Mouse (Mus musculus) forebrain, embryonic 15.5 days (tissue): ENCODE measurements around the gene Rin2. TPM values are rescaled to one million over a fixed set of nuclear protein-coding genes. Genes with fewer than 3 reads are reported as not detected.
A peak's percentile ranks its signal among the peaks of the same experiment; 100 is the strongest.

Source experiments
- ATAC-seq: fragments of 200-750 bp; cut with Nextera tagmentation; replicated peaks from 2 replicates; pipeline ENCODE4 v1.8.0; 2017; ENCODE audit warnings: mild to moderate bottlenecking, moderate TSS enrichment, moderate library complexity
- H3K27ac ChIP-seq: fragments of 300-500 bp; sonication (generic); replicated peaks from 2 replicates; pipeline ENCODE4 v1.5.1; 2015; ENCODE audit warnings: mild to moderate bottlenecking, inconsistent platforms
- H3K27me3 ChIP-seq: fragments of 300-500 bp; sonication (generic); 2 replicates; pipeline ENCODE4 v1.6.1; 2015; ENCODE audit warnings: inconsistent platforms
- H3K36me3 ChIP-seq: fragments of 300-500 bp; sonication (generic); 2 replicates; pipeline ENCODE4 v1.6.1; 2015; ENCODE audit warnings: mild to moderate bottlenecking, inconsistent platforms
- H3K4me1 ChIP-seq: fragments of 300-500 bp; sonication (generic); 2 replicates; pipeline ENCODE4 v1.6.1; 2015; ENCODE audit warnings: inconsistent platforms
- H3K4me2 ChIP-seq: fragments of 300-500 bp; sonication (generic); replicated peaks from 2 replicates; pipeline ENCODE4 v1.6.1; 2015; ENCODE audit warnings: mild to moderate bottlenecking, inconsistent platforms
- H3K4me3 ChIP-seq: fragments of 300-500 bp; sonication (generic); 2 replicates; pipeline ENCODE4 v1.5.1; 2015; ENCODE audit warnings: mild to moderate bottlenecking, inconsistent platforms
- H3K9ac ChIP-seq: fragments of 300-500 bp; sonication (generic); replicated peaks from 2 replicates; pipeline ENCODE4 v1.6.1; 2015; ENCODE audit warnings: mild to moderate bottlenecking, inconsistent platforms
- H3K9me3 ChIP-seq: fragments of 300-500 bp; sonication (generic); 2 replicates; pipeline ENCODE4 v1.6.1; 2016; ENCODE audit warnings: inconsistent platforms
- WGBS: fragments of 180-500 bp; shearing (Covaris S2); methylation state at CpG from one replicate; pipeline ENCODE4 v1.1.7; 2015; ENCODE audit warnings: mixed read lengths; 5-methylcytosine and 5-hydroxymethylcytosine counted together
- polyA plus RNA-seq: library from polyadenylated mRNA; unstranded; fragments of >200 nt; fragmentation: Nextera tagmentation; extraction: Ambion mirVana; gene quantifications from 2 replicates; pipeline ENCODE4 v1.2.1, GENCODE M21; 2015

The Rin2 gene
- 8.5 and 12.4 TPM in 2 replicates for polyA plus RNA-seq

DNA sequence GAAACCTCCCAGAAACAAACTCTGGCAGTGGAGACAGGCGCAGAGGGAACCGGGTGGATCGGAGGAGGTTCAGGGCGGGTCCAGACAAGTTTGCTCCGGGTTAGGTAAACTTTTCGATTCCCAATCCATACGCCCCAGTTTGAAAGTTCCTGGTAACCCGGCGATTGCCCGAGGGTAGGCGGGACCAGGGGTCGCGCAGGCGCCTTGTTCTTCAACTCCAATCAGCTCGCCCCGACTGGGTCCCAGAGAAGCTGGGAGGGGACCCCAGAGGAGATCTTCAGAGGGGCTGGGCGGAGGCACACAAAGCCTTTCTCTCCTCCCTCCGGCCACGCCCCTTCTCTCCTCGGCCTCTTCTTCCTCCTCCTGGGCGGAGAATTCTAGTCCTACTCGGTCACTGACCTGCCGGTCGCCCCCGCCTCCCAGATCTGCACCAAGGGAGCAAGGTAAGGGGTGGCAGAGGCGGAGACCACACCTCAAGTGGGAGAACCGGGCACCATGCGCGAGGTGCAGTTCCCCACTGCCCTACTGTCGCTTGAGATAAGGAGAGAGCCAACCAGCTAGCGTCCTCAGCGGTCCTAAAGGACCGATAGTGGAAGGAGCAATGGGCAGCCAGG is at the start of gene Rin2:
Gene Rin2 (plus strand): TSS at position 74 of the 614 bp plus-strand sequence.
- peak; percentile 77 for ATAC-seq
- H3K9me3 ChIP-seq, result no peaks in the 10 kb centered on the region
- H3K27me3 ChIP-seq, result no peaks in the 10 kb centered on the region
- H3K4me1 ChIP-seq, result peaks cover 15% of the 10 kb centered on the region
- peak within 1 kb of the TSS; percentile 53 for H3K4me3 ChIP-seq
- peak within 1 kb of the TSS; percentile 60 for H3K9ac ChIP-seq
- no peaks in the 10 kb centered on the region for H3K36me3 ChIP-seq
- peak within 1 kb of the TSS; percentile 74 for H3K4me2 ChIP-seq
- 0% methylated on average over 33 of the region's 33 CpGs for WGBS
- no peak within 1 kb of the TSS for H3K27ac ChIP-seq

DNA sequence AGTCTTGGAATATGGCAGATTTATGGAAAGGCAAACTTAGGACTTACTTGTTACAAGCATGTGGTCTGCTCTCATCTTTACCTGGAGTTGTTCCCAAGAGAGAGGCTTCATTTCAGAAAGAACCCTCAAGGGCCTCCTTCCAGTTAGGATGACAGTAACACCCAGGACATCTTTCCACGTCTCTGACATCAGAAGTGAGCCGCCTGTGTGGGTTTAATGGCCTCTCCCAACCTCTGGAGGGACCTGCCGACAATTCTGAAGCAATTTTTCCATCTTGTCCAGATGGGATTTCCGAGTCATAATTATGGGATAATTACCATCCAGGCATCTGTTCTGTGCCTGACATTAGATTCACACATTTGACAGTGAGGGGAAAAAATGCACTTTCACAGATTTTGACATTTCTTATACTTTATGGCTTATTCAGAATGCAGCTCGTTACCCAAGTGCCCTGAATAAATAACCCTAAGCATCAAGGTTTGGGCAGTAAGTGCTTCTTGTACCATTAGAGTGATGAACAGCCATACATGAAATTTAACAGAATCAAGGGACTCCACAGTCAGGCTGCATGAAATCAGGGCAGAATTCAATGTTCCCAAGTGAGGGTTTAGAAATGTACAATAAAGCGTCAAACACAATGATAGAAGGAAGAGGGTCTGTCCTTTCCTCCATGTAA is 43.8 kb upstream of the Rin2 start:
- ATAC-seq, result peak; percentile 53
- no peak overlapping the region for H3K9ac ChIP-seq
- peaks cover 5% of the 10 kb centered on the region for H3K4me1 ChIP-seq
- no peak overlapping the region for H3K27ac ChIP-seq
- no peaks in the 10 kb centered on the region for H3K27me3 ChIP-seq
- H3K36me3 ChIP-seq, result no peaks in the 10 kb centered on the region
- 53% methylated on average over 6 of the region's 6 CpGs for WGBS
- no peak overlapping the region for H3K4me2 ChIP-seq
- no peak overlapping the region for H3K4me3 ChIP-seq
- H3K9me3 ChIP-seq, result no peaks in the 10 kb centered on the region

DNA sequence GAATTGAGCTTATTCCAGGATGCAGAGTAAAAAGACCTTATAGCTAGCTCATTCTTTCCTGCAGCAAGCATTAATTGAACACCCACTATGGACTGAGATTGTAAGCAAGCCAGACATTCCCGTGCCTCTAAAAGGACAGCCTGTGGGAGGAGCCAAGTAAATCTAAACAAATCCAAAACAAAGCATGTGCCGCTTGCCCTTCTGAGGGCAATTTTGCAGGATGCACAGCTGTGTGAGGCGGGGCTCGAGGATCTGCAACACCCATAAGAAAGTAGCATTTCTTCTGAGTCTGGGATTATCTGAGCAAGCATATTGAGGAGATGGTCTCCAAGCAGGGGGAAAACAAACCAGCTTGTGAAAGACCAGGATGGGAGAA is 43.2 kb upstream of the Rin2 start:
- 25% methylated on average over 4 of the region's 4 CpGs for WGBS
- Histone ChIP-seq H3K4me1 (peaks cover 5% of the 10 kb centered on the region), H3K27ac (no peak overlapping the region), H3K36me3 (no peaks in the 10 kb centered on the region), H3K4me2 (no peak overlapping the region), H3K27me3 (no peaks in the 10 kb centered on the region), H3K9ac (no peak overlapping the region), H3K4me3 (no peak overlapping the region), H3K9me3 (no peaks in the 10 kb centered on the region)
- ATAC-seq, result peak; percentile 68

DNA sequence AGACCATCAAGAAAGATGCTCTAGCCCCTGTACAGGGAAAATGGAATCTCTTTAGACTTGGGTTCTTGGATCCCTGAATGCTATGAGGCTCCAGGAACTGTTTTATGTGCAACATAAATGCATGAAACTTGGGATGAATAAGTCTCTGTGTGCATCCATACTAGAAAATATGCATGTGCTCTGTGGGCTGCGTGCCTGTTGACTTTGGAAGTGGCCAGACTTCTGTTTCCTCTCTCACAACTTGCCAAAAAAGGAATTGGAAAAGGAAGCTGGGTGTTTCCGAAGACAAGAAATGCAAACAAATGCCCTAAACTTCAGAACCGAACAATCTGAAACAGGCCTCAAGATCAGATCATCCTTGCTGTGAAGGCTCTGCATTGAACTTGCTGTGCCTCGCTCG is 41.2 kb upstream of the Rin2 start:
- no peak for ATAC-seq
- Histone ChIP-seq H3K4me2 (no peak overlapping the region), H3K4me3 (no peak overlapping the region), H3K4me1 (peaks cover 5% of the 10 kb centered on the region), H3K9ac (no peak overlapping the region), H3K9me3 (no peaks in the 10 kb centered on the region), H3K36me3 (no peaks in the 10 kb centered on the region), H3K27ac (no peak overlapping the region), H3K27me3 (no peaks in the 10 kb centered on the region)
- 74% methylated on average over 5 of the region's 5 CpGs for WGBS

DNA sequence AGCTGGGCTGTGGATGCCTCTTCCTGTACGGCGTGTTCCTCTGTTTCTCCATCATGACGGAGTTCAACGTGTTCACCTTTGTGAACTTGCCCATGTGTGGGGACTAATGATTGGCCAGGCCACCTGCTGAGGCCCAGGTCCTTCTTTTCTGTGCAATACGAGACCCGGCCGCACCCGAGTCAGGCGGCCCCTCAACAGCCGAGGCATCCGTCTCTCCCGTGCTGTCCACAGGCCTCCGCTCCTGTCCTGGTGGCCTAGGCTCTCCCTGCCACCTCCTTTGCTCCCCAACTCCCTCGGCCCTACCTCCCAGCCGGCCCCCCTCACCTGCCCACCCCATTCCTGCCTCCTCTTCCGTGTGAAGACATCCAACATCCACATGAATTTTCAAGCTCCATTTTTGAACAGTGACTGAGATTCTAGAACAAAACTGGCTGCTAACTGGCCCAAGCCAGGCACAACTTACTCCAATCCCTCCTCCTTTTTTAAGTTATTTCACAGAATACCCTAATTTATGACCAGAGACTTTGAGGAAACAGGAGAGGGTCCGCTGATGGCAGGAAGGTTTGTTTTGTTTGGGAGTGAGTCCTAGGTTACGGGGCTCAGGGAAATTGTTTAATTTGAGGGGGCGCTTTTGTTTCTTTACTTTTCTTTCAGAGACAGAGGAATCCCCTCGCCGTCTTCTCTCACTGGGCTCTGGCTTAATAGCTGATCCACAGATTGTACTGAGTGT is 34.6 kb upstream of the Rin2 start:
- H3K4me1 ChIP-seq, result no peaks in the 10 kb centered on the region
- H3K4me2 ChIP-seq, result no peak overlapping the region
- no peak overlapping the region for H3K4me3 ChIP-seq
- ATAC-seq, result no peak
- H3K9me3 ChIP-seq, result no peaks in the 10 kb centered on the region
- no peak overlapping the region for H3K27ac ChIP-seq
- no peaks in the 10 kb centered on the region for H3K36me3 ChIP-seq
- H3K27me3 ChIP-seq, result no peaks in the 10 kb centered on the region
- 83% methylated on average over 21 of the region's 21 CpGs for WGBS
- H3K9ac ChIP-seq, result no peak overlapping the region

DNA sequence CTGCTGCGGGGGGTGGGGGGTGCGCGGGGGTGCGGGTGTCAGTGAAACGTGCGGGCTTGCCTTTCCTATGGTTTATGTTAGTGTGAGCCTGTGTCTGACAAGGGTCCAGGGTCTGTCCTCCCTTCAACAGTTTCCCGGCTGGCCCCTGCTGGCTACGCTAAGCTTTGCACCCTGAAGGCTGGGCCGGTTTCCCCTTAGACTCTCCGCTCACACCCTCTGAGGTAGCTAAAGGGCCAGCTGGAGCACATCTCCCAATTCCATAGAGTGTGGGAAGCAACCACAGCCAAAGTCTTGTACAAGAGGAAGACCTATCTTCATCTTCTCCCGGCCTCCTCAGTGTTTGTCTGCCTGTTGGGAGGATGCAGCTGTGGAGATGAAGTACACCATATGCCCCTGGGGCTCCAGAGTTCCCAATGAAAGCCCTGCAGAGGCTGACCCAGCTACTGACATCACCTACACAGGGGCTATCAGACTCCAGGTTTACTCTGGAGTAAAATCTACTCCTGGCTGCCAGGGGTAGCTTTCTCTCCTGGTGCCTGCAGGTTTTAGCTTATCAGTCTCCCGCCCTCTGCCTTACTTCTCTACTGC is 19.5 kb upstream of the Rin2 start:
- Histone ChIP-seq H3K36me3 (no peaks in the 10 kb centered on the region), H3K27ac (no peak overlapping the region), H3K4me3 (no peak overlapping the region), H3K4me1 (no peaks in the 10 kb centered on the region), H3K9me3 (no peaks in the 10 kb centered on the region), H3K4me2 (no peak overlapping the region), H3K9ac (no peak overlapping the region), H3K27me3 (no peaks in the 10 kb centered on the region)
- WGBS, result 38% methylated on average over 12 of the region's 12 CpGs
- ATAC-seq, result no peak

DNA sequence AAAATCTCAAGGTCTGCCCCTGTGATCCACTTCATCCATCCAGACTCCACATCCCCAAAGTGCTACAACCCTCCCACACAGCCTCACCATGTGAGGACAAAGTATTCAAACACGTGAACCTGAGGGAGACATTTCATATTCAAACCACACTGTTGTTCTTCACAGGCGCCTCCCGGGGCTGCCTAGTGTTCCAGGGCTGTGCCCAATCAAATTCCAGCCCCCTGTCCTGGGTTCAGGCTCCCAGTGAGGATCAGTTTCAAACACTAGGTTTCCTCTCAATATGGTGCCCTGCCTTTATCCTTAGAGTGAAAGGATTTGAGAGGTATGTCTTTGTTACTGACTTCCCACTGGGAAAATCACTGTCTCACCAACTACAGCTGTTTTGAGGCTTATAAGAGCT is 18.9 kb upstream of the Rin2 start:
- Histone ChIP-seq H3K27me3 (no peaks in the 10 kb centered on the region), H3K4me2 (no peak overlapping the region), H3K9me3 (no peaks in the 10 kb centered on the region), H3K4me1 (no peaks in the 10 kb centered on the region), H3K9ac (no peak overlapping the region), H3K27ac (no peak overlapping the region), H3K36me3 (no peaks in the 10 kb centered on the region), H3K4me3 (no peak overlapping the region)
- no peak for ATAC-seq
- 34% methylated on average over 3 of the region's 3 CpGs for WGBS

DNA sequence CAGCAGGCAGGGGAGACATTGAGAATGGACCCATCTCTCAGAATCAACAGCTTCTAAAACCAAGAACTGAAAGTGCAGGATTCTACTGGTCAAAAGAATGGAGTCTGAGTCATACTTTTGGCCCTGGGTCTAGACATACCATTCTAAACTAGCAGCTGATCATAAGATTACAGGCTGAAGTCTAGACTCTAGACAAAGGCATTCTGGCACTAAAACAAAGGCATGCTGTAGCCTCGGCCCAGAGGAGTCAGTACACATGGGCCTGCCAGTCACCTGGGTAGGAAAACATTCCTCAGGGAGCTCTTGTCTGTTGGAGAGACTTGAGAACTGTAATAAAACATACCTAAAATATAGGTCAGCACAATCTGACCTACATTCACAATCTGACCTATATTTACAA is 18.3 kb upstream of the Rin2 start:
- Histone ChIP-seq H3K36me3 (no peaks in the 10 kb centered on the region), H3K27me3 (no peaks in the 10 kb centered on the region), H3K9me3 (no peaks in the 10 kb centered on the region), H3K27ac (no peak overlapping the region), H3K4me3 (no peak overlapping the region), H3K4me1 (no peaks in the 10 kb centered on the region), H3K4me2 (no peak overlapping the region), H3K9ac (no peak overlapping the region)
- no peak for ATAC-seq
- 29% methylated on average over 1 of the region's 1 CpGs for WGBS

DNA sequence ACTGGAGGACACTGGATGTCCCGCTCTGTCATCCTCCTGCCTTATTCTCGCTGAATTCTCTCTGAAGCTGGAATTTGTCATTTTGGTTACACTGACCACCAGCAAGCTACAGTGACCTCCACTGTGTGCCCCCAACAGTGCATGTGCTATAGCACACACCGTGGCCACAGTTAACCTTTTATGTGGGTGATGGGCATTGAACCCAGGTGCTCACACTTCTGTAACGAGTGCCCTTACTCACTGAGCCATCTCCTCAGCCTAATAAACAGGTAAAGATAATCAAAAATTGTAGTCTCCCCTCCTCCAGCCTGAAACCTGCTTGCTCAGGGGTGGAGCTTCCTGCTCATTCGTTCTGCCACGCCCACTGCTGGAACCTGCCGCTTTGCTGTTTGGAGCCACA is 13.8 kb upstream of the Rin2 start:
- no peak for ATAC-seq

DNA sequence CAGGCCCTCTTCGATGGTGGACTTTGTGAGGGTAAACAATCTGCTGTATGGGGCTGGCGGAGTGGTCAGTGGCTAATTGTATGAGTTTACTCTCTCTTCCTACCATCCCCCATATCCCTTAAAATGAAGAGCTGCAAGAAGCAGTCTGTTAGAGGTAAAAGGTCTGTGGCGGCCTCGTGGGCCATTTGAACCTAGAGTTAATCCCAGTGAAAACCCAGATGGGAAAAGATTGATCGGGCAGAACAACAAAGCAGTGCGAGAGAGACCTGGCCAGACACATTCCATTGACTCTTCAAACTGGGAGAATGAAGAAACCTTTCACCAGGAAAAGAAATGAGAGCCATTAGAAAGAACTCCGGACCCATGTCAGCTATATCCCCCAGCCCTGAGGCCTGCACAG is 11.1 kb upstream of the Rin2 start:
- Histone ChIP-seq H3K4me2 (no peak overlapping the region), H3K36me3 (no peaks in the 10 kb centered on the region), H3K4me3 (no peak overlapping the region), H3K9me3 (no peaks in the 10 kb centered on the region), H3K27ac (no peak overlapping the region), H3K4me1 (no peaks in the 10 kb centered on the region), H3K27me3 (no peaks in the 10 kb centered on the region), H3K9ac (no peak overlapping the region)
- no peak for ATAC-seq
- 85% methylated on average over 7 of the region's 7 CpGs for WGBS

More for the DNA sequence above, 13.8 kb upstream of the Rin2 start:
- 83% methylated on average over 6 of the region's 7 CpGs for WGBS
- no peaks in the 10 kb centered on the region for H3K4me1 ChIP-seq
- H3K9ac ChIP-seq, result no peak overlapping the region
- no peak overlapping the region for H3K4me3 ChIP-seq
- no peaks in the 10 kb centered on the region for H3K27me3 ChIP-seq
- no peaks in the 10 kb centered on the region for H3K9me3 ChIP-seq
- no peaks in the 10 kb centered on the region for H3K36me3 ChIP-seq
- H3K27ac ChIP-seq, result no peak overlapping the region
- H3K4me2 ChIP-seq, result no peak overlapping the region

DNA sequence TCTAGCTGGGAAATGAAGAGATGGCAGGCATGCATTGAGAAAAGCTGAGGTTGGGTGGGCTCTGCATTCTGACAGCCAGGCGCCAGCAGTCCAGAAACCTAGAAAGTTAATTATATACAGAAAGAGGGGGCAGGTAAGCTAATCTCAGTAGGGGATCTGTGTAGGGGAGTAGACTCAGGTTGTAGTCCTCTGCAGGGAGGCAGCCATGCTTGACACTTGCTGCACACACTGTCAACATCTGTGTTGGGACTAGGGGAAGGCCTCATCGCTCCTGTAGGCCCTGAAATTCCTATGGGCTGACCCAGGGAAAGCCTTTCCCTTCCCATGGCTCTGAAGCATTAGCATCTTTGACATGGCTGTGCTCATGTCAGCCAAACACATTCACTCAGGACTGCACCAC is 10.7 kb upstream of the Rin2 start:
- ATAC-seq, result no peak
- WGBS, result 84% methylated on average over 2 of the region's 2 CpGs
- no peak overlapping the region for H3K27ac ChIP-seq
- no peak overlapping the region for H3K9ac ChIP-seq
- H3K27me3 ChIP-seq, result no peaks in the 10 kb centered on the region
- no peak overlapping the region for H3K4me2 ChIP-seq
- no peak overlapping the region for H3K4me3 ChIP-seq
- no peaks in the 10 kb centered on the region for H3K4me1 ChIP-seq
- no peaks in the 10 kb centered on the region for H3K36me3 ChIP-seq
- no peaks in the 10 kb centered on the region for H3K9me3 ChIP-seq

DNA sequence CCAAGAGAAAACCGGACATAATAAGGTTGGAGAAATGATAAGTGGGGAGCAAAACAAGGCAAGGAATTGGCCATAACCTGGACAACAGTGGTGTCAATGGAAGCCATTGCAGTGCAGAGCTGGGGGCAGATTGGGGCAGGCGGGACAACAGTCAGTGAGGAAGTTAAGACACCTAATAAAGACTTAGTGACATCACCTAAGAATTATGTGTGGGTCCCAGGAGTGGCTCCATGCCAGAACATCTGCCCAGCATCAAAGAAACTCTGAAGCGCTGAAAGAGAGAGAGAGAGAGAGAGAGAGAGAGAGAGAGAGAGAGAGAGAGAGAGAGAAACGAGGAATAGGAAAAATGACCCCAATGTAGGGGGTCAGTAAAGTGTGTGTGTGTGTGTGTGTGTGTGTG is 6.9 kb upstream of the Rin2 start:
- H3K27me3 ChIP-seq, result no peaks in the 10 kb centered on the region
- H3K9me3 ChIP-seq, result no peaks in the 10 kb centered on the region
- no peaks in the 10 kb centered on the region for H3K36me3 ChIP-seq
- H3K9ac ChIP-seq, result no peak overlapping the region
- H3K4me1 ChIP-seq, result no peaks in the 10 kb centered on the region
- ATAC-seq, result no peak
- WGBS, result 87% methylated on average over 4 of the region's 4 CpGs
- H3K4me2 ChIP-seq, result no peak overlapping the region
- no peak overlapping the region for H3K4me3 ChIP-seq
- no peak overlapping the region for H3K27ac ChIP-seq
